Mouse (Mus musculus) liver (tissue): Measurements from ENCODE around the gene Sipa1l1.

ENCODE experiments used
- DNase-seq: peaks from one replicate; pipeline ENCODE4 v3.0.0-alpha.2; 2020; ENCODE audit warnings: mixed read lengths

The Sipa1l1 gene

GRCm38 (mm10) chr12:82168820-82169533, at the start of gene Sipa1l1:
Gene Sipa1l1, plus strand, starts transcription at chr12:82169320.
- peak; percentile 93 for DNase-seq

- no peak for DNase-seq
These were observed 47.2 kb upstream of the Sipa1l1 start for GRCm38 (mm10) chr12:82121947-82122346.

DNA sequence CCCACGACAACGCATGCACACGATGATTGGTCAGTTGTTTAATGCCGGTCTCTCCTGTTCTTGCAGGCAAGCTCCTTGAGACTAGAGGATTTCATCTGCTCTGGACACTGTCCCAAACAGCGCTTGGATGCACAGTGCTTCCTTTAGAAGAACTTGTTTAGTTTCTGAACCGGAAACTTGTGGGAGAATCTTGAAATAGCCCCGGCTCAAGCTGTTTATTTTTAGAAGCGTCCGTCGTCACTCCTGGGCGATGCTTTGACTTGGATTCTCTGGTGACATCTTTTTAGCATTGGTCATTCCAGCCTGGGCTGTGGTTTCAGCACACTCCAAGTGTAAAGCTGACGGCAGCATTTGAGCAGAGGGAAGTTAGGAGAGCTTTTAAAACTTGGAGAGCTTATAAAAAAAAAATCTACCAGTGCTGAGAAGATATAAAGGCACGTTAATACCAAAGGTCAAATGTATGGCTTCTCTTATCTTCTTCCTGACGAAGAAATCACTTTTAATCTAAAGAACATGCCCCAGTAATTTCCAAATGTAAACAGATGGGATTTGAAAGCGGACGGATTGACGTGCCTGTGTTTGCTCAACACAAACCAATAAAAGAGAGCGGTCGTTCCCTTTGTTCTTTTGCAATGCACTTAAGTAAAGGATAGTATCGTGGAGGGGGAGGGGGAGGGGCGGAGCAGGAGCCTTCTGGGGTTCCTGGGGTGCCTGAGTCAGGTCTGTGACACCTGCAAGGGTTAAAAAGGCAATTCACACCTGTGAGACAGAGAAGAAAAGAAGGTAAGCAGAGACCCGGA, 46.5 kb upstream of the Sipa1l1 start:
- no peak for DNase-seq

DNA sequence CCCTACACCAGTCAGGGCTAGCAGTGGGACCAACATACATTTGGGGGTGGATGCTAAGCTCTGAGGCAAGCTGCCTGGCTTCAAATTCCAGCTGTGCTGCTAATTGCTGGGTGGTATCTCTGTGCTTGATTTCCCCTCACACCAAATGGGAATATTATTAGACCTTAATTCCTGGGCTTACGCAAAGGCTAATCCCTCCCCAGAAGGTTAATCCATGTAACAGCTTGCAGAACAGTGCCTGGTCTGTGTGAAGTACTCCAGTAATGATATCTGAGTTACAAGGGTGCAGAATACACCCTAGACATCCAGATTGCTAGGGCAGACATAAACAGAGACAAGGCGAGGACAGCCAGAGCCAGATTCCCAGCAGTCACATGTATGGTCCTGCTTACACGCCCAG, 42.3 kb upstream of the Sipa1l1 start:
- DNase-seq: no peak

DNA sequence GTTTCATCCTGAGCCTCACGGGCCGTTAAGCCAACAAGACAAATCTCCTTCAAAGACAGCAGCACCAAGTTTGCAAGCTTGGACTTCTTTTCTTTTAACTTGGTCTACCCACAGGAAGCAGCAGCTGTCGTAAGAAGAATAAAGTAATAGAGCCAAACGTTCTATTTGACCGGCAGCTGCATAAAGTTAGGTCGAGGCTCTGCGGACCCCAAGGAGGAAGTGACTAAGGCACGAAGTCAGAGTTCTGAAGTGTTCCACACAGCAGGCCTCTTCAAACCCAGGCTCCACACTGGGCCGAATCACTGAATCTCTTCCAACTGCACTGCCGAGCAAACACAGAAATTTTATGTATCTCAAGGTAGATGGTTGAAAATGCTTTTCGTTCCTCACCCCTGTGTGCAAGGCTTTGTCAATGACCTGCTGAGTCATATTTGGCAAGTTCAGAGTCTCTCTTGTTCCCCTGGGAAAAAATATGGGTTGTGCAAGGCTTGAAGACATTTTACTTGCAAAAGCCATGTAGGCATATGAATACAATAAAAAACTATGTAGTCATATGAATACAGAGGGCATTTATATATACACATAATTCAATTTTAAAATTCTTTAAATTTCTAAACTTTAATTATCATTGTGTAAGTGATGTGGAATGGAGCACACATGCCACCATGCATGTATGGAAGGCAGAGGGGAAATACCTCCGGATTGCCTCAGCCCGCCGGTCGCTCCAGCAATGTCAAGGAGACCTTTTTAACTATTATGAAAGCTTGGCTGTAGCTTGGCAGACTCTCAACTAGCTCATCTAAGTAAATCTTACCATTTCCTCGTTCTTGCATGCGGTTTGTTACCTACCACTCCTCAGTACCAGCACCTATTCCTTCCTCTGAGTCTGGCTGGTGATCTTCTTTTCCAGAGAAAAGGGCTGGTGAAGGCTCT, 29.6 kb upstream of the Sipa1l1 start:
- DNase-seq: no peak

- no peak for DNase-seq
These were observed 25.7 kb upstream of the Sipa1l1 start for GRCm38 (mm10) chr12:82143371-82143770.

DNA sequence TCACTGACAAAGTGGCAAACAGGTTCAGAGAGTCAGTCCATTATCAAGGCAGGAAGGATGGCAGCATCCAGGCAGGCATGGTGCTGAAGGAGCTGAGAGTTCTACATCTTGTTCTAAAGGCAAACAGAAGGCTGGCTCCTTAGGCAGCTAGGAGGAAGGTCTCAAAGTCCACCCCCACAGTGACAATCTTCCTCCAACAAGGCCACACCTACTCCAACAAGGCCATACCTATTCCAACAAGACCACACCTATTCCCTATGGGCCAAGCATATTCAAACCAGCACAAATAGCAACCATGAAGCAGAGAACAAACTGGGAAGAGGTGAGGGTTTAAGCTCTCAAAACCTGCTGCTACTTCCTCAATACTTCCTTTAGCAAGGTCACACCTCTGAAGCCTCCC, 23.9 kb upstream of the Sipa1l1 start:
- no peak for DNase-seq

GRCm38 (mm10) chr12:82147021-82147693, 22.0 kb upstream of the Sipa1l1 start:
- DNase-seq: no peak

DNA sequence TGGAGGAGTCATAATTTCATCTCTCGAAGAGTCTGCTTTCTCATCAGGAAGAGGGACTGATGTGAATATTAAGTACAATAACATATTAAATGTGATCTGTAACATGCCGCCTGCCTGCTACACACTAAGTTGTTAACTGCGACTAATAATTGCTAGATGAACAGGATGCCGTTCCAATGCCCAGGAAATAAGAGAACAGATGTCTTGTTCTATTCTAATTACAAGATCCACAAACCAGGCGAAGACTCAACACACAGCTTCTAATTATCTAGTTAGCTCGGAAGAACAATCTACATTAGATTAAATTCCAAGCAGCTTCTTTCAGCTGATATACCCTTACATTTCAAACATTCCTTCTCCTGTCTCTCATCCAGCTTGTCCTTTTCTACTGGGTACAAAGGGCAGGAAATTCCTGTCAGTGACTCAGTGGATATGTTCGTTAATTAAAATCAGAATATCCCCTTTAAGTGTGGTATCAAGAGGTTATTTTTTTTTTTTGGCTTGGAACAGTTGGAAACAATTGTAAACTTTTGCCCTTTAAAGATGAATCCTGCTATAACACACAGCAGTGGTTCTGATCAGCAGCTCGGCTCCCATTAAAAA, 20.7 kb upstream of the Sipa1l1 start:
- DNase-seq: no peak

DNA sequence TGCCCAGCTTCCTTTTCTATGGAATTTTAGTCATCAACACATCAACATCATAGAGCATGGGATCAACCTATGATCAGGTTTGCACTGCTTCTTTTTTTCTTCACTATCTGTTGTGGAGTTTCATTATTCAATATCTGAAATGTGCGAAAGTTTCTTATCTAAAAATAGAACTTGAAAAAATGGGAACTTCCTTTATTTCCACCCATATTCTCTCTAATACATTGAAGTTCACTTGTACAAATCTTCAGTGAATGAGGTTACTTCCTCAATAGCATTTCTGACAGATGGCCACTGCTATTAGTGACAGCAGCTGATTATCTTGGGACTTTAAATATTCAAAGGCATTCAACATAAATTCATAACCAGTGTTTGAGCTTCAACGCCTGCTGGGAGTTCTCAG, 18.1 kb upstream of the Sipa1l1 start:
- no peak for DNase-seq

- no peak for DNase-seq
These were observed 14.6 kb upstream of the Sipa1l1 start for GRCm38 (mm10) chr12:82154527-82154926.

GRCm38 (mm10) chr12:82158516-82158915, 10.6 kb upstream of the Sipa1l1 start:
- DNase-seq: no peak

DNA sequence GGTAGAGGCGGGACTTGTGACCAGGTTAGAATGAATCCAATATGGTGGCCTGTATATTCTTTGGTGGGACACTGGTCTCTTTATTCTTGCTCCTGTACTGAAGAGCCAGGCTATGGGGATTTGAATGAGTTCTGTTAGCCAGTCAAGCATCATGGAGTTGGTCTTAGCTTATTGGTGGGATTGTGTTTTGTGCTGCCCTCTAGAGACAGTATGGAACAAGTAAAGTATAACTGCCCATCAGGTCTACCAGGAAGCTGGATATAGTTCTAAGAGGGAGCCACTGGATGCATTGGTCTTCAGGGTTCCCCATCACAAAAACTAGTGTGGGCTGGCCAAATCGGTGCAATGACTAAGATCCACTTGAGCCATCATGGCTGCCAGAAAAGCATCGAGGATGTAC, 9.7 kb upstream of the Sipa1l1 start:
- DNase-seq: no peak

GRCm38 (mm10) chr12:82165651-82166050, 3.5 kb upstream of the Sipa1l1 start:
- no peak for DNase-seq

- no peak for DNase-seq
These were observed 3.0 kb upstream of the Sipa1l1 start for GRCm38 (mm10) chr12:82166101-82166571.

DNA sequence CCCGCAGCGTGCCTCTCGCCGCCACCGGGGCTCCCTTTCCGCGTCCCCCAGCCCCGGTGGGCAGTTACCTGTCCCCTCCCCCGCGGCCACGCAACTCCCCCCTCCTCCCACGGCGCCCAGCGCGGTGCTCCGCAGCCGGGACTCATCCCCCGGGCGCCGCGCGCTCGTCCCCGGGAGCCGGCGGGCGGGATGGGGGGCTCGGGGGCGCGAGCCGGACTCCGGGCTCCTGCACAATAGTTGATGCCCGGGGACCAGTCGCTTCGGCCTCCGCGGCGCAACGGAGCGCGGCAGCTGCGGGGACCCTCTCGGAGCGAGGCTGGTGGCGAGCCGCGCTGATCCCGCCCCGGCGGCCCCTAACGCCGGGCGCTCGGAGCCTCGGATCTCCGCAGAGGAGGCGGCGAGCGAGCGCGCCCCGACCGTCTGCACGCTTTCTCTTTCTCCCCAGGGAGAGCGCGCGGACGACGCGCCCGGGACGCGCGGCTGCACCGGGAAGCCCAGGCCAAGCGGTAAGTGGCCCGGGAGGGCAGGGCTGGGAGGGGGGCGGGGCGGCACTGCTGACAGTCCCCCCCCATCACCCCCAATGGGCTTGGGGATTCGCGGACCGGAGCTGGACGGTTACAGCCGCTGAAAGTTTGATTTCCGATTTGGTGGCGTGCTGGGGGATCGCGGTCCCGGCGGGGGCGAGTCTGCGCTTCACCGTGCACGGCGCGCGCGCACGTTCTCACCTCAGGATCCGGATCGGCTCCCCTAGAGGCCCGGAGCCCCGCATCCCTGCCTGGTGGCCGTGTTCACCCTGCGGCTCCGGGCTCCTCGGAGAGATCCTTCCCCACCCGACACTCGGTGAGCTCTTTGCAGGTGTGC, 681 bp downstream of the Sipa1l1 start:
- DNase-seq: peak; percentile 66

DNA sequence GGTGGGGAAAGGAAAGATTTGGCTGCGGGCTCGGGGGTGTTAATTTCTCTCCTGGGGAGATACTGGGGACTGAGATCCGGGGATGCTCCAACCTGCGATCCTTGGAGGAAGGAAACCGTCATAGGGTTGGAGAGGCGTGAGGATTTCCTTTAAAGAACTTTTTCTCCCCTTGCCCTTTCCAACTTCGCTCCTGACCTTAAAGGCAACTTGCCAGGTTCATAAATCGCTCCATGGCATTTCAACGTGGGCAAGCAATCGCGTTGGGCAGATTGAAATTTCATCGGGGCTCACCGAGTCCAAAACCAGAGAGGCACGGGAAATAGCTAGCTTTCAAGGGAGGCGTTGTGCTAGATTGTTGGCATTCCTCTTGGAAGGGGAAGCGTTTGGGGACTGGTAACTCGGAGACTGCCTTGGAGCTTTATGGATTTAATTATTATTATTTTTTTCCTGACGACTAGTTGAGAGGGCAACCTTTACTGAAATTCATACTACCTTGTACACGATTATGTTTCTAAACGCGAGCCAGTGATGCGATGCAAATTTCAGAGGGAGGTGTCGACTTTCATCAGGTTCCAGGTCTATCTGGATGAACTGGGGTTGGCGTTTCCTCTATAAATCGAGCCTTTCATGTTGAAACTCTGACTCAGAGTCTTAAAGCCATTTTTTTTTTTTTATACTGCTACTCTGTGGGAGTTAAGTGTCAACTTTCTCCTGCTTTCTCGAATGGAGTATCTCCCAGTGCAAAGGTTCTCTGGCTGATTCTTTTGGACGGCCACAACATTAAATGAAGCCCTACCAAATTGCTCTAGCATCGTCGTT, 1.6 kb downstream of the Sipa1l1 start:
- no peak for DNase-seq

DNA sequence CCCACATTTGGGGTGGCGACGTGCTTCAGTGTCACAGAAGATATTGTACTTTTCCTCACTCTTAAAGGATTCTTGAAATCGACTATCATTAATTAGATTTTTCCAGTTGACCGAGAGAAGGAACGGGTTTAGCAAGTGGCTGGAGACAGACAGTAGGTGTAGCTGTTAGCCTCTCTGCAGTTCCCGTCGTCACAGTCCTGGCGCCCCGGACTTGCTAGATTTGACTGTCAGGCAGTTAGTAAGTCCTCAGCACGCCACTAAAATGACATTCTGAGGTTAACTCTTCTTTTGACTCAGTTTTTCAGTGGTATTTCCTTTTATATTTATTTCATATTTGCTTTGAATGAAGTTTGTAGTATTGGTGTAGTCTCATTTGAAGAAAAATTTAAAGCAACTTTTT, 2.5 kb downstream of the Sipa1l1 start:
- peak; percentile 55 for DNase-seq

GRCm38 (mm10) chr12:82173623-82174022, 4.5 kb downstream of the Sipa1l1 start:
- no peak for DNase-seq

GRCm38 (mm10) chr12:82175709-82176108, 6.6 kb downstream of the Sipa1l1 start:
- DNase-seq: no peak
